Mouse (Mus musculus) bone marrow, adult 2 months (tissue): ENCODE results near the gene Gm5767.

Source experiments
- CTCF ChIP-seq: fragments of 200-500 bp; IDR thresholded peaks from 2 replicates; pipeline ENCODE4 v1.5.1; 2011; ENCODE audit warnings: low read length, control low read depth; ENCODE audit not compliant: control insufficient read depth, insufficient read depth
- POLR2A ChIP-seq: fragments of 200-500 bp; IDR thresholded peaks from 2 replicates; pipeline ENCODE4 v1.6.1; 2011; ENCODE audit warnings: low read depth, mild to moderate bottlenecking, control low read depth, low read length, borderline replicate concordance; ENCODE audit not compliant: control insufficient read depth

DNA sequence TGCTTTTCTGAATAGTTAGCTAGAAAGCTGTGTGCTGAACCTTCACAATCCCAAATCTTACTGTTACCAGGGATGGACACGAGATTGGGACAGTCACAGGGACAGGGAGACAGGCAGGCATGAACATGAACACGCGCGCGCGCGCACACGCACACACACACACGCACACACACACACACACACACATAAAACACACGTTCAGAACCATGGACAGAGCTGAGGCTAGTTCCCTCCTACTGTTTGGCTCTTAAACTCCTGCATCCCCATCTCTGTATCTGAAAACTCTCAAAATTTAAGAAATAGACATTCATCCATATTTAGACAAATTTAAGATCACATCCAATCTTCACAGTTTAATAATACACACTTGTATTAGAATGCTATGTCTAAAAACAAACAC lies 37.2 kb downstream of the Gm5767 start:
- TF ChIP-seq CTCF (no peak), POLR2A (no peak)
